Mouse (Mus musculus): ENCODE measurements at regions not wholly inside any gene's neighbourhood (a gene's known extent, or its start where the extent isn't known, plus 50 kb on each side); places are given as distances from the start of the nearest gene placed in this dataset.

DNA sequence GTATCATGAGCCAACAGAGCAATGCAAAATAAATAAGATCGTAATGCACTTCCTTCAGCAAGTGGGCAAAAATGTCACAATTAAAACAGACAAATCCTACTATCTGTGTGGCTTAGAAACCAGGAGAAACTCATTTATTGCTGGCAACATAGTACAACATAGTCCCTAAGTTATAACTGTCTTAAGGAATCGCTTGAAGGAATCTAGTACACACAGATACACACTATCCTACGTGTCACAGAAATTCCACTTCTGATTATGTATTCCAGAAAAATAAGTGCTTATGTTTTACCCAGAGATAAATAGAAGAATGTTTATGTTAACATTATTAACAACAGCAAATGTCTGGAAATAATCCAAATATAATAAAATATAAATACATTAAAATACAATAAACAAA, 457.9 kb downstream of the Etnk1 start:
- WGBS = 83% methylated on average over 3 of the region's 3 CpGs
- Histone ChIP-seq H3K36me3 (ENCODE audit: control insufficient read depth, insufficient read depth, low read length) (no peaks in the 10 kb centered on the region), H3K4me1 (ENCODE audit: control insufficient read depth, insufficient read depth, low read depth, low read length) (no peaks in the 10 kb centered on the region), H3K27me3 (replicated peaks; ENCODE audit: control insufficient read depth, insufficient read depth, low read length) (no peaks in the 10 kb centered on the region), H3K9me3 (ENCODE audit: control insufficient read depth, low read length) (no peaks in the 10 kb centered on the region), H3K4me3 (ENCODE audit: low read length) (no peak overlapping the region), H3K27ac (ENCODE audit: low read depth, low read length) (no peak overlapping the region), H3K4me2 (ENCODE audit: low read length) (no peak overlapping the region), H3K9ac (ENCODE audit: low read depth, low read length) (no peak overlapping the region)
- ATAC-seq = no peak

GRCm38 (mm10) chr6:143631581-143631980, 464.6 kb downstream of the Etnk1 start:
- Histone ChIP-seq H3K4me1 (ENCODE audit: control insufficient read depth, insufficient read depth, low read depth, low read length) (no peaks in the 10 kb centered on the region), H3K9me3 (ENCODE audit: control insufficient read depth, low read length) (no peaks in the 10 kb centered on the region), H3K27me3 (replicated peaks; ENCODE audit: control insufficient read depth, insufficient read depth, low read length) (no peaks in the 10 kb centered on the region), H3K4me3 (ENCODE audit: low read length) (no peak overlapping the region), H3K4me2 (ENCODE audit: low read length) (no peak overlapping the region), H3K27ac (ENCODE audit: low read depth, low read length) (no peak overlapping the region), H3K36me3 (ENCODE audit: control insufficient read depth, insufficient read depth, low read length) (no peaks in the 10 kb centered on the region), H3K9ac (ENCODE audit: low read depth, low read length) (no peak overlapping the region)
- no peak for ATAC-seq
- WGBS = 69% methylated on average over 7 of the region's 7 CpGs

GRCm38 (mm10) chr6:143633710-143634109, 466.7 kb downstream of the Etnk1 start:
- H3K4me1 ChIP-seq (ENCODE audit: control insufficient read depth, insufficient read depth, low read depth, low read length) = no peaks in the 10 kb centered on the region
- no peak overlapping the region for H3K4me3 ChIP-seq (ENCODE audit: low read length)
- H3K4me2 ChIP-seq (ENCODE audit: low read length) = no peak overlapping the region
- no peaks in the 10 kb centered on the region for H3K9me3 ChIP-seq (ENCODE audit: control insufficient read depth, low read length)
- no peaks in the 10 kb centered on the region for H3K27me3 ChIP-seq (replicated peaks; ENCODE audit: control insufficient read depth, insufficient read depth, low read length)
- no peak for ATAC-seq
- H3K27ac ChIP-seq (ENCODE audit: low read depth, low read length) = no peak overlapping the region
- no peaks in the 10 kb centered on the region for H3K36me3 ChIP-seq (ENCODE audit: control insufficient read depth, insufficient read depth, low read length)
- WGBS = 68% methylated on average over 6 of the region's 6 CpGs
- no peak overlapping the region for H3K9ac ChIP-seq (ENCODE audit: low read depth, low read length)

DNA sequence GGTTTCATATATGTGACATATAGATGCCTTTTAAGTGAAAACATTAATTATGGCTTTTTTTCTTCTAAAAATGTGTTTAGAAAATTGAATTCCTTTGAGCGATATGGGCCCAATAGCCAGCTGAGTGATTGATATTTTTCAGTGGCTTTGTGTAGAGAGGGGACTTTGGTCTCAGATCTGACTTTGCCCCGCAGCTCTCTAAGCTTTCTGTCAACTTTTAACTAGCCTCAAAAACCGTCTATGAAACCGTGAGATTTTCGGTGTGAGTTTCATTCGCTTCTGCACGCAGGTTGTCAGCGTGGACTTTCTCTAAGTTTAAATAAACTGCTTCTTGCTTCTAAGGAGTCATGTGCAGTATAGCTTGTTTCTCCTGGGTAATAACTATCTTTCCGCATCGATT, 467.3 kb downstream of the Etnk1 start:
- no peak for ATAC-seq
- Histone ChIP-seq H3K36me3 (ENCODE audit: control insufficient read depth, insufficient read depth, low read length) (no peaks in the 10 kb centered on the region), H3K27ac (ENCODE audit: low read depth, low read length) (no peak overlapping the region), H3K4me1 (ENCODE audit: control insufficient read depth, insufficient read depth, low read depth, low read length) (no peaks in the 10 kb centered on the region), H3K27me3 (replicated peaks; ENCODE audit: control insufficient read depth, insufficient read depth, low read length) (no peaks in the 10 kb centered on the region), H3K9ac (ENCODE audit: low read depth, low read length) (no peak overlapping the region), H3K4me2 (ENCODE audit: low read length) (no peak overlapping the region), H3K4me3 (ENCODE audit: low read length) (no peak overlapping the region), H3K9me3 (ENCODE audit: control insufficient read depth, low read length) (no peaks in the 10 kb centered on the region)
- 80% methylated on average over 10 of the region's 10 CpGs for WGBS

DNA sequence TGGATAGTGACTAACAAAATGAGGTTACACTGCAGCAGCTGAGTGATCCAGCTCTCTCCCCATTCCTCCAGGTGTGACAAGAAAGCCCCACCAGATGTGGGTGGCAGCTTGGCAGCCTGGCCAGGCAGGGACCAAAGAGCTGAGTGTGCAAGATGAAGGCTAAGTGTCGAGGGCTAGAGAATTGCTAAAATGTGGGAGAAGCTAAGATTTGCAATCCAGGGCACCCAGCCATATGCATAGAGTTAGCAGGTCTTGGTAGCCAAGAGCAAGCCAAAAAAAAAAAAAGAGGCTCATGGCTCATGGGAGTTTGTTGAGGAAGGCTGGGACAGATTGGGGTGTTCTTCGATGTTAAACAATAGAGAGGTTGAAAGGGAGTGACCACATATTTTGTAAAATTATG, 468.0 kb downstream of the Etnk1 start:
- WGBS = 89% methylated on average over 2 of the region's 2 CpGs
- Histone ChIP-seq H3K36me3 (ENCODE audit: control insufficient read depth, insufficient read depth, low read length) (no peaks in the 10 kb centered on the region), H3K9ac (ENCODE audit: low read depth, low read length) (no peak overlapping the region), H3K27ac (ENCODE audit: low read depth, low read length) (no peak overlapping the region), H3K27me3 (replicated peaks; ENCODE audit: control insufficient read depth, insufficient read depth, low read length) (no peaks in the 10 kb centered on the region), H3K4me1 (ENCODE audit: control insufficient read depth, insufficient read depth, low read depth, low read length) (no peaks in the 10 kb centered on the region), H3K9me3 (ENCODE audit: control insufficient read depth, low read length) (no peaks in the 10 kb centered on the region), H3K4me3 (ENCODE audit: low read length) (no peak overlapping the region), H3K4me2 (ENCODE audit: low read length) (no peak overlapping the region)
- no peak for ATAC-seq

DNA sequence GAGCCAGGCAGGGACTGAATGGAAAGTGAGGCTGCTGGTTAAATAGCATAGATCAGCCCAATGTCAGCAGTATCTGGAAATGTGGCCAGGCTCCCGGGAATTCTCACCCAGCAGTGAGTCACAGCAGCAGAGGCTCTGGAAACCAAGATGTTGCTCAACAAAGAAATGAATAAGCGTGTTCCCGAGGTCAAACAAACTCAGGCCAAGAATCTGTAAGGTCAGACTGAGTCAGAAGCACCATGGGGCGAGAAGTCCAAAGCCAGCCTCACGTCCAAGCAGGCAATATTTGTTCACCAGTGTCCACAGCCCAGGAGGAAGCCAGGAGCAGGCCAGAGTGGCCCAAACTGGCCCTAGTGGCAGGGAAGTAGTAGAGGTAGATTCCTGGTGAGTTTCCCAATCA, 473.6 kb downstream of the Etnk1 start:
- no peak overlapping the region for H3K9ac ChIP-seq (ENCODE audit: low read depth, low read length)
- H3K4me3 ChIP-seq (ENCODE audit: low read length) = no peak overlapping the region
- H3K36me3 ChIP-seq (ENCODE audit: control insufficient read depth, insufficient read depth, low read length) = no peaks in the 10 kb centered on the region
- no peaks in the 10 kb centered on the region for H3K9me3 ChIP-seq (ENCODE audit: control insufficient read depth, low read length)
- H3K4me1 ChIP-seq (ENCODE audit: control insufficient read depth, insufficient read depth, low read depth, low read length) = no peaks in the 10 kb centered on the region
- no peak for ATAC-seq
- no peak overlapping the region for H3K4me2 ChIP-seq (ENCODE audit: low read length)
- WGBS = 73% methylated on average over 5 of the region's 5 CpGs
- H3K27ac ChIP-seq (ENCODE audit: low read depth, low read length) = no peak overlapping the region
- no peaks in the 10 kb centered on the region for H3K27me3 ChIP-seq (replicated peaks; ENCODE audit: control insufficient read depth, insufficient read depth, low read length)

DNA sequence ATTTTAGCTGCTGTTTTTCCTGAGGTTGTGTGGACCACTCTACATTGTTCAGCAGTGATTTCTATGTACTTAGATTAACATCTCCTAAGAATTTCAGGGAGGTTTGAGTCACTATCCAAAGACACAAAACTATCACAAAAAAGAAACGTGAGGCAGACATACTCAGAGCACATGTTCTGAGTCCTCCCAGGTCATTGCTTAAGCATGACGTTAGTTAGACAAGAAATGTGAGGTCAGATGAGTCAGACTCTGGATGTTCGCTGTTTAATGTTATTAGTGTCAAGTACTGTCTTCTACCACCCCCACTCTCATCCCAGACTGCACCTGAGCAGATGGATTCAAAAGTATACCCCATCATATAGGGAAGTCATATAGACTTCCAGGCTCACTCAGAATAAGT, 475.0 kb downstream of the Etnk1 start:
- H3K9me3 ChIP-seq (ENCODE audit: control insufficient read depth, low read length) = no peaks in the 10 kb centered on the region
- H3K27me3 ChIP-seq (replicated peaks; ENCODE audit: control insufficient read depth, insufficient read depth, low read length) = no peaks in the 10 kb centered on the region
- H3K4me1 ChIP-seq (ENCODE audit: control insufficient read depth, insufficient read depth, low read depth, low read length) = no peaks in the 10 kb centered on the region
- no peak overlapping the region for H3K4me2 ChIP-seq (ENCODE audit: low read length)
- H3K4me3 ChIP-seq (ENCODE audit: low read length) = no peak overlapping the region
- H3K9ac ChIP-seq (ENCODE audit: low read depth, low read length) = no peak overlapping the region
- no peaks in the 10 kb centered on the region for H3K36me3 ChIP-seq (ENCODE audit: control insufficient read depth, insufficient read depth, low read length)
- H3K27ac ChIP-seq (ENCODE audit: low read depth, low read length) = no peak overlapping the region
- WGBS = 93% methylated on average over 3 of the region's 3 CpGs
- ATAC-seq = no peak

GRCm38 (mm10) chr6:143645989-143646388, 479.0 kb downstream of the Etnk1 start:
- no peaks in the 10 kb centered on the region for H3K36me3 ChIP-seq (ENCODE audit: control insufficient read depth, insufficient read depth, low read length)
- H3K4me1 ChIP-seq (ENCODE audit: control insufficient read depth, insufficient read depth, low read depth, low read length) = no peaks in the 10 kb centered on the region
- no peaks in the 10 kb centered on the region for H3K9me3 ChIP-seq (ENCODE audit: control insufficient read depth, low read length)
- no peak overlapping the region for H3K4me2 ChIP-seq (ENCODE audit: low read length)
- ATAC-seq = no peak
- no peaks in the 10 kb centered on the region for H3K27me3 ChIP-seq (replicated peaks; ENCODE audit: control insufficient read depth, insufficient read depth, low read length)
- no peak overlapping the region for H3K4me3 ChIP-seq (ENCODE audit: low read length)
- H3K27ac ChIP-seq (ENCODE audit: low read depth, low read length) = no peak overlapping the region
- H3K9ac ChIP-seq (ENCODE audit: low read depth, low read length) = no peak overlapping the region
- 92% methylated on average over 4 of the region's 4 CpGs for WGBS

GRCm38 (mm10) chr6:143648501-143648900, 481.5 kb downstream of the Etnk1 start:
- H3K9me3 ChIP-seq (ENCODE audit: control insufficient read depth, low read length) = peaks cover 8% of the 10 kb centered on the region
- 79% methylated on average over 3 of the region's 3 CpGs for WGBS
- H3K4me2 ChIP-seq (ENCODE audit: low read length) = no peak overlapping the region
- no peak overlapping the region for H3K4me3 ChIP-seq (ENCODE audit: low read length)
- no peaks in the 10 kb centered on the region for H3K4me1 ChIP-seq (ENCODE audit: control insufficient read depth, insufficient read depth, low read depth, low read length)
- H3K9ac ChIP-seq (ENCODE audit: low read depth, low read length) = no peak overlapping the region
- H3K27me3 ChIP-seq (replicated peaks; ENCODE audit: control insufficient read depth, insufficient read depth, low read length) = no peaks in the 10 kb centered on the region
- H3K27ac ChIP-seq (ENCODE audit: low read depth, low read length) = no peak overlapping the region
- H3K36me3 ChIP-seq (ENCODE audit: control insufficient read depth, insufficient read depth, low read length) = no peaks in the 10 kb centered on the region
- no peak for ATAC-seq

- no peak for ATAC-seq
- no peaks in the 10 kb centered on the region for H3K4me1 ChIP-seq (ENCODE audit: control insufficient read depth, insufficient read depth, low read depth, low read length)
- H3K36me3 ChIP-seq (ENCODE audit: control insufficient read depth, insufficient read depth, low read length) = no peaks in the 10 kb centered on the region
- H3K4me3 ChIP-seq (ENCODE audit: low read length) = no peak overlapping the region
- no peaks in the 10 kb centered on the region for H3K27me3 ChIP-seq (replicated peaks; ENCODE audit: control insufficient read depth, insufficient read depth, low read length)
- H3K9me3 ChIP-seq (ENCODE audit: control insufficient read depth, low read length) = peaks cover 10% of the 10 kb centered on the region
- 58% methylated on average over 5 of the region's 5 CpGs for WGBS
- H3K4me2 ChIP-seq (ENCODE audit: low read length) = no peak overlapping the region
- H3K27ac ChIP-seq (ENCODE audit: low read depth, low read length) = no peak overlapping the region; the same call in 1 of the 2 replicates
- no peak overlapping the region for H3K9ac ChIP-seq (ENCODE audit: low read depth, low read length)
These were observed 489.6 kb downstream of the Etnk1 start for GRCm38 (mm10) chr6:143656576-143656975.
